Mouse (Mus musculus) intestine, embryonic 14.5 days (tissue): ENCODE results near the gene Ino80d. TPM values are rescaled to one million over a fixed set of nuclear protein-coding genes. Genes with fewer than 3 reads are reported as not detected.

Source experiments
- ATAC-seq: fragments of 200-750 bp; cut with Nextera tagmentation; replicated peaks from 2 replicates; pipeline ENCODE4 v1.8.0; 2017; ENCODE audit warnings: low read depth, moderate number of reproducible peaks, moderate TSS enrichment, moderate library complexity; ENCODE audit not compliant: low FRiP score, low TSS enrichment
- DNase-seq: peaks from one replicate; pipeline ENCODE4 v3.0.0-alpha.2; 2018; ENCODE audit warnings: low spot score
- H3K27ac ChIP-seq: fragments of 300-500 bp; sonication (generic); 2 replicates; pipeline ENCODE4 v1.5.1; 2014; ENCODE audit warnings: low read depth, mild to moderate bottlenecking, control low read depth
- H3K27me3 ChIP-seq: fragments of 300-500 bp; sonication (generic); replicated peaks from 2 replicates; pipeline ENCODE4 v1.6.1; 2014; ENCODE audit warnings: low read length, control low read depth; ENCODE audit not compliant: control insufficient read depth, insufficient read depth
- H3K36me3 ChIP-seq: fragments of 300-500 bp; sonication (generic); 2 replicates; pipeline ENCODE4 v1.6.1; 2014; ENCODE audit warnings: low read length, control low read depth; ENCODE audit not compliant: control insufficient read depth, insufficient read depth
- H3K4me1 ChIP-seq: fragments of 300-500 bp; sonication (generic); replicated peaks from 2 replicates; pipeline ENCODE4 v1.6.1; 2014; ENCODE audit warnings: low read length, control low read depth, mixed read lengths; ENCODE audit not compliant: control insufficient read depth, insufficient read depth
- H3K4me2 ChIP-seq: fragments of 300-500 bp; sonication (generic); 2 replicates; pipeline ENCODE4 v1.6.1; 2014; ENCODE audit warnings: low read length
- H3K4me3 ChIP-seq: fragments of 300-500 bp; sonication (generic); 2 replicates; pipeline ENCODE4 v1.5.1; 2014; ENCODE audit warnings: low read depth, low read length, control low read depth, mixed read lengths
- H3K9ac ChIP-seq: fragments of 300-500 bp; sonication (generic); 2 replicates; pipeline ENCODE4 v1.6.1; 2014; ENCODE audit warnings: mild to moderate bottlenecking, low read length
- H3K9me3 ChIP-seq: fragments of 300-500 bp; sonication (generic); 2 replicates; pipeline ENCODE4 v1.6.1; 2016; ENCODE audit warnings: low read length, control low read depth; ENCODE audit not compliant: control insufficient read depth
- WGBS: fragments of 180-500 bp; shearing (Covaris S2); extraction: QIAGEN DNeasy Blood & Tissue Kit; methylation state at CpG from one replicate; pipeline ENCODE4 v1.1.7; 2014; 5-methylcytosine and 5-hydroxymethylcytosine counted together
- microRNA-seq: library from miRNA; unstranded; fragments of <30 nt; microRNA quantifications from one replicate; pipeline ENCODE4, GENCODE M21; 2016
- polyA plus RNA-seq: library from polyadenylated mRNA; unstranded; fragments of >200 nt; fragmentation: Nextera tagmentation; extraction: Ambion mirVana; gene quantifications from 2 replicates; pipeline ENCODE4 v1.2.1, GENCODE M21; 2014

Ino80d gene
- polyA plus RNA-seq, 1 experiment from 2014 or later = 16.1 TPM

DNA sequence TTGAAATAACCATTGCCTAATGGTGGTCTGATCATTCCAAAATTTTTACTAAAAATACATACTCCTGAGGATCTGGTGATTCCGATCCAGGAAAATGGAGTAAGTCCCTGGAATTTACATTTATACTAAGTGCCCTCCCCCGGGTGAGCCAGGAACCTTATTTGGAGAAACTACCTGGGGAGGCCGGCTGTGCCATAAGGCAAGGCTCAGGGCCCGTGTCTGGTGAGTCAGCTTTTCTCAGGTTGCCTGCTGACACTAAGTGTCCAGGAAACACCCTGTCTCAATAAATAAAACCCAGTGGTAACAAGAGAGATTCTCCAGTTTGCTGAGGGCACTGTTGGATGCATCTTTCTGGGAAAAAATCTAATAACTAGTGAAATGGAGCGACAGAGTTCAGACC, 205.3 kb downstream of the Ino80d start:
- Histone ChIP-seq H3K4me2 (no peak overlapping the region), H3K27ac (no peak overlapping the region), H3K4me1 (no peaks in the 10 kb centered on the region), H3K9ac (no peak overlapping the region), H3K4me3 (no peak overlapping the region), H3K36me3 (no peaks in the 10 kb centered on the region), H3K9me3 (no peaks in the 10 kb centered on the region), H3K27me3 (no peaks in the 10 kb centered on the region)
- DNase-seq (no peak), ATAC-seq (no peak)
- 70% methylated on average over 5 of the region's 5 CpGs for WGBS

DNA sequence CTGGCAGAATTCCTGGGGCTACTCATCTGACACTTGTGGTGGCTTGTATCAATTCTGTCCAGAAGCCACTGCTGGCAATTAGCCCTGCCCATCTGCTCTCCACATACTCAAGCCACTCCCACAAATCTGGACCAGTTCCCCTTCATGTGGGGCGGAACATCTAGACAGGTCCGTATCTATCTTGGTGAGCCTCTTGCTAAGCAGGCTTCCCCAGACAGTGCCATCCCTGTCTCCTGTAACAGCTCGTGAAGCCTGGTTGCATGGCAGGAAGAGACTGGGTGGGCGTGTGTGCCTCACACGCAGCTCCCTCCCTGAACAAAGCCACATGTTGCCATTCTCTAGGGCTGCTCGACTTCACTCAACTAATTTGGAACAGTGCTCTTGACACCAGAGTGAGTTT, 206.0 kb downstream of the Ino80d start:
- Histone ChIP-seq H3K9ac (no peak overlapping the region), H3K9me3 (no peaks in the 10 kb centered on the region)

More for the DNA sequence above, 206.0 kb downstream of the Ino80d start:
- no peak for DNase-seq
- 65% methylated on average over 6 of the region's 6 CpGs for WGBS
- Histone ChIP-seq H3K36me3 (no peaks in the 10 kb centered on the region), H3K4me3 (no peak overlapping the region), H3K27ac (no peak overlapping the region), H3K4me1 (no peaks in the 10 kb centered on the region), H3K27me3 (no peaks in the 10 kb centered on the region), H3K4me2 (no peak overlapping the region)
- ATAC-seq = no peak

Small RNA genes lying within 50 kb of the gene (microRNA-seq; reads per million reads assigned to microRNA genes)
- not detected for gene Gm24557
- gene Gm44468 = not detected

Other genes starting within 250 kb of the Ino80d start
- 798 and 813 TPM in 2 replicates for gene Eef1b2, start 62.2 kb upstream of the Ino80d start, polyA plus RNA-seq
- gene Ndufs1, start 62.2 kb upstream of the Ino80d start, polyA plus RNA-seq = 140 and 146 TPM in 2 replicates
- gene Gpr1, start 99.9 kb upstream of the Ino80d start, polyA plus RNA-seq = 0.09 TPM in 1 of 2 replicates, not detected in the other
- 7.5 and 9.6 TPM in 2 replicates for gene Zdbf2, start 158.6 kb upstream of the Ino80d start, polyA plus RNA-seq